Mouse (Mus musculus) testis, adult 2 months (tissue): ENCODE measurements around the gene Kcnc3. TPM values are rescaled to one million over a fixed set of nuclear protein-coding genes. Genes with fewer than 3 reads are reported as not detected.

Experiments used
- H3K27ac ChIP-seq: fragments of 200-500 bp; 2 replicates; pipeline ENCODE4 v1.5.1; 2012; ENCODE audit warnings: low read depth, low read length; ENCODE audit not compliant: control insufficient read depth, insufficient read depth
- H3K27me3 ChIP-seq: fragments of 200-500 bp; 2 replicates; pipeline ENCODE4 v1.6.1; 2012; ENCODE audit warnings: mild to moderate bottlenecking, low read length, moderate library complexity; ENCODE audit not compliant: control insufficient read depth, insufficient read depth
- H3K36me3 ChIP-seq: fragments of 200-500 bp; 2 replicates; pipeline ENCODE4 v1.6.1; 2012; ENCODE audit warnings: mild to moderate bottlenecking, low read length; ENCODE audit not compliant: control insufficient read depth, insufficient read depth
- H3K4me1 ChIP-seq: fragments of 200-500 bp; 2 replicates; pipeline ENCODE4 v1.6.1; 2012; ENCODE audit warnings: low read length; ENCODE audit not compliant: control insufficient read depth, insufficient read depth
- H3K4me3 ChIP-seq: fragments of 200-500 bp; 2 replicates; pipeline ENCODE4 v1.5.1; 2012; ENCODE audit warnings: low read depth, mild to moderate bottlenecking, low read length, moderate library complexity, mixed read lengths; ENCODE audit not compliant: control insufficient read depth
- CTCF ChIP-seq: fragments of 200-500 bp; IDR thresholded peaks from 2 replicates; pipeline ENCODE4 v1.5.1; 2012; ENCODE audit warnings: low read depth, mild to moderate bottlenecking, inconsistent platforms, low read length, moderate library complexity; ENCODE audit not compliant: control insufficient read depth, insufficient read depth, insufficient replicate concordance
- POLR2A ChIP-seq: fragments of 200-500 bp; IDR thresholded peaks from 2 replicates; pipeline ENCODE4 v1.6.1; 2012; ENCODE audit warnings: low read depth, mild to moderate bottlenecking, inconsistent platforms, low read length, moderate library complexity; ENCODE audit not compliant: control insufficient read depth
- polyA plus RNA-seq: library from polyadenylated mRNA; depleted of rRNA; stranded (reverse); fragments of >200 nt; gene quantifications from 2 replicates; pipeline ENCODE4 v1.2.3, GENCODE M21; 2012; rRNA removed

The Kcnc3 gene
- 0.70 and 3.2 TPM in 2 replicates for polyA plus RNA-seq

GRCm38 (mm10) chr7:44590402-44591347 is at the start of gene Kcnc3:
Kcnc3 (plus strand) TSS chr7:44590664.
- no peak for TF ChIP-seq POLR2A
- no peak for TF ChIP-seq CTCF
- peaks cover 9% of the 10 kb centered on the region for H3K27me3 ChIP-seq
- no peaks in the 10 kb centered on the region for H3K36me3 ChIP-seq
- H3K4me1 ChIP-seq, result peaks cover 55% of the 10 kb centered on the region
- no peak within 1 kb of the TSS for H3K27ac ChIP-seq
- peak within 1 kb of the TSS; percentile 70 for H3K4me3 ChIP-seq

GRCm38 (mm10) chr7:44542555-44542954 is 47.9 kb upstream of the Kcnc3 start:
- Histone ChIP-seq H3K4me3 (no peak overlapping the region), H3K4me1 (peaks cover 6% of the 10 kb centered on the region), H3K27me3 (no peaks in the 10 kb centered on the region), H3K36me3 (no peaks in the 10 kb centered on the region), H3K27ac (no peak overlapping the region)
- TF ChIP-seq CTCF (no peak), POLR2A (no peak)

- H3K4me3 ChIP-seq, result no peak overlapping the region
- no peaks in the 10 kb centered on the region for H3K36me3 ChIP-seq
- peaks cover 9% of the 10 kb centered on the region for H3K4me1 ChIP-seq
- H3K27me3 ChIP-seq, result no peaks in the 10 kb centered on the region
- TF ChIP-seq POLR2A (no peak), CTCF (no peak)
- H3K27ac ChIP-seq, result no peak overlapping the region
Measured at GRCm38 (mm10) chr7:44543071-44543470, 47.4 kb upstream of the Kcnc3 start.

- no peaks in the 10 kb centered on the region for H3K27me3 ChIP-seq
- TF ChIP-seq CTCF (no peak), POLR2A (no peak)
Measured at GRCm38 (mm10) chr7:44546274-44546673, 44.2 kb upstream of the Kcnc3 start.

GRCm38 (mm10) chr7:44547041-44547440 is 43.4 kb upstream of the Kcnc3 start:
- H3K4me3 ChIP-seq, result no peak overlapping the region
- H3K27me3 ChIP-seq, result no peaks in the 10 kb centered on the region
- H3K4me1 ChIP-seq, result peaks cover 6% of the 10 kb centered on the region
- no peak overlapping the region for H3K27ac ChIP-seq
- H3K36me3 ChIP-seq, result no peaks in the 10 kb centered on the region; the same call in 1 of the 2 replicates
- no peak for TF ChIP-seq CTCF
- TF ChIP-seq POLR2A, result no peak

More at GRCm38 (mm10) chr7:44546274-44546673, 44.2 kb upstream of the Kcnc3 start:
- H3K4me1 ChIP-seq, result peaks cover 6% of the 10 kb centered on the region
- H3K36me3 ChIP-seq, result no peaks in the 10 kb centered on the region; the same call in 1 of the 2 replicates
- H3K27ac ChIP-seq, result no peak overlapping the region
- H3K4me3 ChIP-seq, result no peak overlapping the region

- H3K27ac ChIP-seq, result no peak overlapping the region
- peaks cover 6% of the 10 kb centered on the region for H3K4me1 ChIP-seq
- no peaks in the 10 kb centered on the region for H3K27me3 ChIP-seq
- TF ChIP-seq CTCF (no peak), POLR2A (no peak)
- no peaks in the 10 kb centered on the region; the same call in 1 of the 2 replicates for H3K36me3 ChIP-seq
- H3K4me3 ChIP-seq, result no peak overlapping the region
Measured at GRCm38 (mm10) chr7:44547725-44548124, 42.7 kb upstream of the Kcnc3 start.

GRCm38 (mm10) chr7:44548497-44549087 is 41.9 kb upstream of the Kcnc3 start, which contains the start of gene Pold1:
Pold1 (minus strand) TSS chr7:44548849.
- no peaks in the 10 kb centered on the region for H3K27me3 ChIP-seq
- H3K4me1 ChIP-seq, result peaks cover 6% of the 10 kb centered on the region
- TF ChIP-seq POLR2A, result no peak
- TF ChIP-seq CTCF, result peak; percentile 67; the same call in 1 of the 2 replicates
- H3K27ac ChIP-seq, result peak within 1 kb of the TSS; percentile 68
- H3K4me3 ChIP-seq, result peak within 1 kb of the TSS; percentile 84
- H3K36me3 ChIP-seq, result no peaks in the 10 kb centered on the region; the same call in 1 of the 2 replicates
